Mouse (Mus musculus) adipocyte (in vitro differentiated cells): ENCODE measurements around the gene H2-Ob.
A peak's percentile ranks its signal among the peaks of the same experiment; 100 is the strongest.

Source experiments
- DNase-seq: peaks from one replicate; pipeline ENCODE4 v3.0.0-alpha.2; 2016; ENCODE audit warnings: low spot score

Gene H2-Ob

DNA sequence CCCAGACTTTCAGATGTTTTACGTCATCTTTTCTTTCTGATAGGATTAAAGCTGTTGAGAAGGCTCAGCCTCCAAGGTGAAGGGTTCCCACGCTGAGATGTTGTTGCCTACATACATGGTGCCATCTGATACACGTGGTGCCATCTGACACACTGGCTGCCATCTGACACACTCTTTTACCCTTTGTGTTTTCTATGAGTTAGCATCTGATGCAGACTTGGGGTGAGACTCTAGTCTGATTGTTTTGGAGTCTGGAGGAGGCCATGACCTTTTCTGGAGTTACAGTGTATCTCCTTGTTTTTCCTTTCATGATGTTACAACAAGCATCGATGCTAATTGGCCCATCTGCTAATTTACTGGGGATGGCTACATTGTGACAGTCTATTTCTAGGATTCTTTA is 6.0 kb downstream of the H2-Ob start:
- no peak for DNase-seq

GRCm38 (mm10) chr17:34247047-34247446 is 8.3 kb downstream of the H2-Ob start:
- DNase-seq: peak; percentile 20

DNA sequence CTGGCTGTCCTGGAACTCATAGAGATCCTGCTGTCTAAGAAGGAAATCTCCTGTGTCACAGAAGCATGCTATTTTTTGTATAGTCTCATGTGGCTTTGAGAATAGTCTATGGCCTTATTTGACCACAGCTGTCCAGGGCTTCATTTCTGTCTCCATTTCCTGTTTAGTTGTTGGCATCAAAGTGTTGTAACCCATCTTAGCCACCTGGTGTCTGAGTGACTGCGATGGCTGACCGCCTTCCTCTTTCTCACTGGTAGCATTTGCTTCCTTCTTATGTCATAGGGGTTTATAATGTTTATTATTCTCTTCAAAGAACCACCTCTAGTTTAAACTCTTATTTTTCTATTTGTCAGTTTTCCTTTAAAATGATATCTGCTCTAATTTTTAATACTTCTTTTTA is 10.1 kb downstream of the H2-Ob start:
- DNase-seq: no peak

- DNase-seq: no peak
Observed at GRCm38 (mm10) chr17:34249361-34249760, 10.7 kb downstream of the H2-Ob start.

DNA sequence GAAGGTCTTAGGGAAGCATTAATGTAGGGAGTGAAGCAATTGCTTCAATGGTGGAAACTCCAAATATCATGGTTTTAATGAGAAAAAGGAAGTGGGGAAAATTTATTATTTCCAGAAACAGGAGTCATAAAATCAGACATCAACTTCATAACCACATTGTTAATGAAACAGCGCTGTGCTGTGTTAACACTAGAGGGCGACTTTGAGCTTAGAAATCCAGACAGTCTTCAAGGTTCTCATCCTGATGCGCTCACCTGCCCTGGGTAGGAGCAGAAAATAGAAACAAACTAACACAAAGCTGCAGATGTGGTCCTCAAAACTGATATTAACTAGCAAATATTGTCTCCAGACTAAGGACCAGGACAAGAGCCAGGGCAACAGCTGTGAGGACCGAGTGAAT is 11.2 kb downstream of the H2-Ob start:
- DNase-seq: peak; percentile 69

GRCm38 (mm10) chr17:34251666-34252065 is 13.0 kb downstream of the H2-Ob start:
- DNase-seq: no peak

DNA sequence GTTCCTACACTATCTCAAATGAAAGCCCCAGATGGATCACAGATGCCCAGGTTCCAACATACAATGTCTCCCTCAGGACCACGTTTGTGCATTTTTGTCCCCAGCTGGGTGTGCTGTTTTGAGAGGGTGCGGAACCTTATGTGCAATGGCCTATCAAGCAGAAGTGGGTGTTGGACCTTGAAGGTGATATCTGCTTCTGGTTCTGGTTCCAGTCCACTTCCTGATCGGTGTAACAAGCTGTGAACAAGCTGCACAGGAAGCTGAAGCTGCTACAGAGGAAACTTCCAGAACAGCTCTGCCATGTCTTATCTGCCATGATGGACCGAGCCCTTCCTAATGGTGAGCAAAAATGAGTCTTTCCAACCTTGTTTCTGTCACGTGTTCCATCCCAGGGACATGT is 17.8 kb downstream of the H2-Ob start:
- DNase-seq: no peak

GRCm38 (mm10) chr17:34257594-34258375 is 19.1 kb downstream of the H2-Ob start, which contains the start of gene H2-Ab1:
H2-Ab1 (plus strand) TSS chr17:34257689.
- peak; percentile 60 for DNase-seq

GRCm38 (mm10) chr17:34260551-34260950 is 21.8 kb downstream of the H2-Ob start:
- DNase-seq: no peak

DNA sequence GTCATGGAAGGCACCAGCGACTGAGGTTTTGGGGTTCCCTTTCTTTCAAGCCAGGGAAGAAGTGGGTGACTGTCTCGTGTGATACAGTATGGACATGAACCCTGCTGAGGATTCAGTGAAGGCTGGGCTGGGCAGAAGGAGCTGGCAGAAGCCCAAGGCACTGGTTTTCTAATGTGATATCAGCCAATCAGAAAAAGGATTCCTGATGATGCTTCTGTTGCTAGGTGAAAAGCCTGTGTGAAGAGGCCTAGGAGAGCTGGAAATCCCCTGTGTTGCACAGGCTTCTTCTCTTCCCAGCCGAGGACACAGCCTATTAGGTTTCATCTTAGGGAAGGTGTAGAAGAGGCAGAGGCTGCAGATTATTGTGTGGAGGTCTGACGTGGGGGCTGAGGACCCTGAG is 22.8 kb downstream of the H2-Ob start:
- DNase-seq: peak; percentile 81

- peak; percentile 73 for DNase-seq
Observed at GRCm38 (mm10) chr17:34263068-34263467, 24.4 kb downstream of the H2-Ob start.

DNA sequence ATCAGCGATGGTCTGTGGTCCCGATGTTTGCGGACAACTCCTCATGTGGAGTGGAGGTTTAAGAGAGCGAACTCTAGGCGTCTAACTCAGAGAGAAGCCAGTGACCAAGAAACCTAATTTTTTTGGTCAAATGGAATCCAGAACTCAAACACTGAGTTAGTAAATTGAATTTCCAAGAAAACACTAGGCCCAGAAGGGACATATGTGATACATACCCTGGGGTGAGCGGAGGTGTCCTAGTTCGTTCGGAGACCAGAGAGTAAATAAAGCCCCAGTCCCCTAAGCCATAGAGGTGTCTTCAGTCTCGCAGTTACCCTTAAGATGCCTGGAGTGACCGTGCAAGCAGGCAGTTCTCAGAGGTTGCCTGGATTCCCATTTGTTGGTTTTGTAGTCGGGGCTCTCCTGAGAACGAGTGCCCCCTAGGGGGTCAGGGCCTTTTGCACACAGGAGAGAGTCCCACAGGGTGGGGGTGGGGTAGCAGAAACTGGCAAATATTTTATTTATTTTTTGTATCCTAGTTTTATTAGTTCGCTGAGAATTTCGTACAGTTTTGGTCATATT is 25.2 kb downstream of the H2-Ob start:
- DNase-seq: no peak

DNA sequence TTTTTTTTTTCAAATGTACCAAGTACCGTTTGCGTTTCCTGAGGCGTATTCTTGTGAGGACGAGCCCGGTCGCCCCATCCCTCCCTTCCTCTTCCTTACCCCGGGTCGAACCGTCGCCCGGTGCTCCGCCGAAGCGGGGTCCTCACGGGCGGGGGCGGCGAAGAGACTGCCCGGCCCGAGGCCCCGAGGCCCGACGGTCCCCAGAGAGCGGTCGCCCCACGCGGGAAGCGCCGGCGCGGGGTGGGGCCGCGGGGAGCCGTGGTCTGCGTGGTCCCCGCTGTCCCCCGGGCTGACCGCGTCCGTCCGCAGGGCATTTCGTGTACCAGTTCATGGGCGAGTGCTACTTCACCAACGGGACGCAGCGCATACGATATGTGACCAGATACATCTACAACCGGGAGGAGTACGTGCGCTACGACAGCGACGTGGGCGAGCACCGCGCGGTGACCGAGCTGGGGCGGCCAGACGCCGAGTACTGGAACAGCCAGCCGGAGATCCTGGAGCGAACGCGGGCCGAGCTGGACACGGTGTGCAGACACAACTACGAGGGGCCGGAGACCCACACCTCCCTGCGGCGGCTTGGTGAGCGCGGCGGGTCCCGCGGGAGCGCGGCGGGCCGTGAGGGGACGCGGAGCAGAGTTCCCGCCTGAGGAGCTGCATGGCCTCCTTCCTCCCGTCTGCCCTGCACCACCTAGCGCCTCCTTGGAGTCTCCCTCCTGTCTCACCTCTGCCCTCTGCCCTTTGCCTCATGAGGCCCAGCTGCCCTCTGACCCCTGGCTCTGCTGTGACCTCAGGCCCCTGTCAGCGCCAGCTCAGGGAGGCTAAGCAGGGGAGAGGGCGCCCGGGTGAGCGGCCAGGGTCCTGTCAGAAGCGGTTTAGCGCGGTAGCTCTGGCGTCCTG is 26.0 kb downstream of the H2-Ob start:
- DNase-seq: no peak

GRCm38 (mm10) chr17:34268262-34268661 is 29.6 kb downstream of the H2-Ob start:
- no peak for DNase-seq

GRCm38 (mm10) chr17:34268748-34269147 is 30.0 kb downstream of the H2-Ob start:
- DNase-seq: no peak

GRCm38 (mm10) chr17:34269817-34270216 is 31.1 kb downstream of the H2-Ob start:
- no peak for DNase-seq

GRCm38 (mm10) chr17:34270230-34270629 is 31.5 kb downstream of the H2-Ob start:
- no peak for DNase-seq

- no peak for DNase-seq
Observed at GRCm38 (mm10) chr17:34270940-34271339, 32.2 kb downstream of the H2-Ob start.

GRCm38 (mm10) chr17:34272102-34272501 is 33.4 kb downstream of the H2-Ob start:
- DNase-seq: no peak

DNA sequence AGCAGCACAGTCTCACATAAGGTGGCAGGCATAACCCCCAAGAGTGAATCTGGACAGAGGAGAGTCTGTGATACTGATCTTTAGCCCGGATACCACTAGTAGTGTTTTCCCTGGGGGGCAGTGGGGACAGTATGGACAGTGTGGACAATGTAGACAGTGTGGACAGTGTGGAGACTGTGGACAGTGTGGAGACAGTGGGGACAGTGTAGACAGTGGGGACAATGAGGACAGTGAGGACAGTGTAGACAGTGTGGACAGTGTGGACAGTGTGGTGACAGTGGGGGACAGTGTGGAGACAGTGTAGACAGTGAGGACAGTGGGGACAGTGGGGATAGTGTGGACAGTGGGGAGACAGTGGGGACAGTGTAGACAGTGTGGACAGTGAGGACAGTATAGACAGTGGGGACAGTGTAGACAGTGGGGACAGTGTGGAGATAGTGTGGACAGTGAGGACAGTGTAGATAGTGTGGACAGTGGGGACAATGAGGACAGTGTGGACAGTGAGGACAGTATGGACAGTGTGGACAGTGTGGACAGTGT is 41.9 kb downstream of the H2-Ob start:
- no peak for DNase-seq

DNA sequence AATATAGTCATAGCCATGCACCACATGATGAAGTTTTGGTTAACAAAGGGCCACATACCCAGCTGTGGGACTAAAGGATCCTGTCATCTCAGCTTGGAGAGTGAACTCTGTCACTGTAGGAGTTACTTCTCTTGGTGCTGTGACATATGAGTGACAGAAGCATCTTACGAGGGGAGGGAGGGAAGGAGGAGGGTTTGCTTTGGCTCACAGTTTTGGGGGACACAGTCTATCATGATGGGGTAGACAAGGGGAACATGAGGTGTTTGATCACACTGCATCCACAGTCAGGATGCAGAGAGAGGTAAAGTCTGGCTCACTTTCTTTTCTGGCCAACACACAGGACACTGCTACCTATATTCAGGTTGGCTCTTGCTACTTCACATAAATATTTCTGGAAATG is 43.1 kb downstream of the H2-Ob start:
- DNase-seq: no peak

DNA sequence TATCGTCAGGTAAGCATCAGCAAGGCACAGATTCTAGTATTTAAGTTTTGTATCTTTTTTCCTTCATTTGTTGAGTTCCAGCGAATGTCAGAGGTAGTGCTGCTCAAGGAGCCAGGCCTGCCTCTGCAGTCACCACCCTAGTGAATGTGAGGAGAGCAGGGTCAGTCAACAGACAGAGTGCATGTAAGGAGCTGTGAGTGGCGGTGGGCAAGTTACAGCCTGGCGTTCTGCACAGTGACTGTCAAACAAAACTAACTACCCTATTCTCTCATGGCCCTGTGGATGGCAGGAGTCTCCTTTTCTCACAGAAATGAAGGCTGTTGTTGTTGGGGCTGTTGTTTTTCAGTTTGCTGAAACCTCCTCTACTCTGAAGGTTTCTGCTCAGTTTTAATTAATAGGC is 46.7 kb downstream of the H2-Ob start:
- no peak for DNase-seq

DNA sequence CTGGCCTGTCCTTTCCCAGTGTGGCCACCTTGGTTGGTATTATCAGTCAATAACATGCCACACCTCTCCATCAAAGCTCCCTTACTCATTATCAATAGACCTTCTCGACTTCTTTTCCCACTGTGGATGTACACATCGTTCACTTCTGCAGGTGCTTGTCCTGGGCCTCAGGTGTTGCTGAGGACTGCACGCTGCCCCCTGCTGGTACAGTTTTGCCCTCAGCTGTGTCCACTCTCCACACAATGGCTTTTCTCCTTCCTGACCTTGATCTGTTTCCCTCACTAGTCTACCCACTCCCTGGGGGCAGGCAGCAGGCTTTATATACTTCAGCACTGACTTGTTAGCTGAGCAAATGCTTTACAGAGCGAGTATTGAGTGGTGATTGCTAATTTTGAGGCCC is 47.1 kb downstream of the H2-Ob start:
- DNase-seq: no peak
